Mouse (Mus musculus): ENCODE results near the gene Mog.

GRCm38 (mm10) chr17:36993770-36994325, 29.4 kb downstream of the Mog start:
- TF ChIP-seq EP300 (IDR thresholded peaks at IDR 0.05; ENCODE audit: insufficient read depth, low read depth, low read length) (no peak), CTCF (IDR thresholded peaks at IDR 0.05) (no peak)
